Mouse (Mus musculus): ENCODE results near the gene Scgb2b11. TPM values are rescaled to one million over a fixed set of nuclear protein-coding genes. Genes with fewer than 3 reads are reported as not detected.

The Scgb2b11 gene
- not detected for polyA plus RNA-seq (2014; fragmentation: Illumina TruSeq; extraction: RNeasy Lipid Tissue Mini Kit (QIAGEN cat#74804); ENCODE audit: low replicate concordance)

GRCm38 (mm10) chr7:32211045-32211444 lies at the start of gene Scgb2b11:
Scgb2b11 (minus strand) TSS chr7:32211145.

GRCm38 (mm10) chr7:32222540-32222939 lies 11.6 kb upstream of the Scgb2b11 start, which contains the start of gene Scgb1b11:
Scgb1b11 (plus strand) TSS chr7:32222840.

Other genes starting within 250 kb of the Scgb2b11 start
- gene Scgb1b10, start 110.3 kb downstream of the Scgb2b11 start, polyA plus RNA-seq (2014; fragmentation: Illumina TruSeq; extraction: RNeasy Lipid Tissue Mini Kit (QIAGEN cat#74804); ENCODE audit: low replicate concordance): not detected
- gene Scgb1b11, start 11.7 kb upstream of the Scgb2b11 start, polyA plus RNA-seq (2014; fragmentation: Illumina TruSeq; extraction: RNeasy Lipid Tissue Mini Kit (QIAGEN cat#74804); ENCODE audit: low replicate concordance): not detected
- not detected for gene Scgb2b12, start 116.1 kb upstream of the Scgb2b11 start, polyA plus RNA-seq (2014; fragmentation: Illumina TruSeq; extraction: RNeasy Lipid Tissue Mini Kit (QIAGEN cat#74804); ENCODE audit: low replicate concordance)
- not detected for gene Scgb1b12, start 123.0 kb upstream of the Scgb2b11 start, polyA plus RNA-seq (2014; fragmentation: Illumina TruSeq; extraction: RNeasy Lipid Tissue Mini Kit (QIAGEN cat#74804); ENCODE audit: low replicate concordance)
- not detected for gene Scgb1b29, start 230.4 kb upstream of the Scgb2b11 start, polyA plus RNA-seq (2014; fragmentation: Illumina TruSeq; extraction: RNeasy Lipid Tissue Mini Kit (QIAGEN cat#74804); ENCODE audit: low replicate concordance)